Mouse (Mus musculus): ENCODE measurements around the gene Lamp2. TPM values are rescaled to one million over a fixed set of nuclear protein-coding genes. Genes with fewer than 3 reads are reported as not detected.

The Lamp2 gene
- polyA plus RNA-seq, 1 experiment, result 58.9 TPM

GRCm38 (mm10) chrX:38362016-38362415 lies 94.2 kb downstream of the Lamp2 start:
- no peak for DNase-seq
- TF ChIP-seq CTCF (IDR thresholded peaks at IDR 0.05; ENCODE audit: borderline replicate concordance, control insufficient read depth, extremely low read depth, insufficient read depth, low read length, poor library complexity) (no peak), POLR2A (IDR thresholded peaks at IDR 0.05; ENCODE audit: control insufficient read depth, extremely low read depth, insufficient read depth, low read length, poor library complexity) (no peak)
- Histone ChIP-seq H3K36me3 (ENCODE audit: control insufficient read depth, insufficient read depth, low read length) (no peaks in the 10 kb centered on the region), H3K27me3 (ENCODE audit: control insufficient read depth, insufficient read depth, low read length) (no peaks in the 10 kb centered on the region), H3K4me3 (ENCODE audit: control insufficient read depth, insufficient read depth, low read length) (no peak overlapping the region), H3K27ac (ENCODE audit: control insufficient read depth, insufficient read depth, low read length) (no peak overlapping the region), H3K4me1 (replicated peaks; ENCODE audit: control insufficient read depth, insufficient read depth, low read length) (no peaks in the 10 kb centered on the region)
- 81% methylated on average over 8 of the region's 8 CpGs for WGBS

Other genes with a start within 250 kb of the Lamp2 start
- gene Tmem255a, start 204.0 kb downstream of the Lamp2 start, polyA plus RNA-seq (2012; rRNA removed), result 1.1 and 1.3 TPM in 2 replicates
- not detected in 2 replicates for gene Atp1b4, start 140.3 kb downstream of the Lamp2 start, polyA plus RNA-seq (2012; rRNA removed)
- 6.9 and 8.1 TPM in 2 replicates for gene Cul4b, start 119.7 kb upstream of the Lamp2 start, polyA plus RNA-seq (2012; rRNA removed)
- gene Mcts1, start 144.1 kb upstream of the Lamp2 start, polyA plus RNA-seq (2012; rRNA removed), result 11.1 and 12.4 TPM in 2 replicates
- gene C1galt1c1, start 178.6 kb upstream of the Lamp2 start, polyA plus RNA-seq (2012; rRNA removed), result 4.6 and 5.8 TPM in 2 replicates

Measured in thymus, adult 2 months (tissue).